Mouse (Mus musculus) ES-Bruce4 (cell line): Measurements from ENCODE around the gene Lgmn.

Experiments used
- CTCF ChIP-seq: IDR thresholded peaks from one replicate; pipeline ENCODE4 v1.8.1; 2011; ENCODE audit warnings: low read depth, low read length
- EP300 ChIP-seq: IDR thresholded peaks from 2 replicates; pipeline ENCODE4 v1.6.1; 2011; ENCODE audit warnings: low read depth, low read length; ENCODE audit not compliant: insufficient read depth
- POLR2A ChIP-seq: IDR thresholded peaks from one replicate; pipeline ENCODE4 v1.8.1; 2011; ENCODE audit warnings: low read length; ENCODE audit not compliant: insufficient read depth

GRCm38 (mm10) chr12:102395998-102396991 lies 43.3 kb downstream of the Lgmn start:
- TF ChIP-seq CTCF (no peak), POLR2A (no peak), EP300 (no peak)
